Mouse (Mus musculus): ENCODE data around the gene Gpha2.

Gene Gpha2

GRCm38 (mm10) chr19:6242281-6242680, 16.1 kb downstream of the Gpha2 start:
- peak in 1 of 2 experiments; percentile 34 for DNase-seq

GRCm38 (mm10) chr19:6243226-6243625, 17.0 kb downstream of the Gpha2 start:
- no peak for DNase-seq

- no peak for DNase-seq
Observed at GRCm38 (mm10) chr19:6245806-6246205, 19.6 kb downstream of the Gpha2 start.

GRCm38 (mm10) chr19:6247526-6248300, 21.5 kb downstream of the Gpha2 start:
- no peak for DNase-seq

GRCm38 (mm10) chr19:6253021-6253420, 26.8 kb downstream of the Gpha2 start:
- DNase-seq: no peak

- peak in 1 of 2 experiments; percentile 42 for DNase-seq
Observed at GRCm38 (mm10) chr19:6260428-6260827, 34.2 kb downstream of the Gpha2 start.

GRCm38 (mm10) chr19:6260946-6261345, 34.8 kb downstream of the Gpha2 start:
- no peak for DNase-seq

- no peak for DNase-seq
Observed at GRCm38 (mm10) chr19:6261379-6261778, 35.2 kb downstream of the Gpha2 start.

- DNase-seq: peak; percentile 86 to 88
Observed at GRCm38 (mm10) chr19:6262222-6262621, 36.0 kb downstream of the Gpha2 start.

GRCm38 (mm10) chr19:6262839-6263433, 36.8 kb downstream of the Gpha2 start:
- DNase-seq: no peak

GRCm38 (mm10) chr19:6264200-6264599, 38.0 kb downstream of the Gpha2 start:
- no peak for DNase-seq

GRCm38 (mm10) chr19:6264945-6265344, 38.8 kb downstream of the Gpha2 start:
- DNase-seq: no peak

- no peak for DNase-seq
Observed at GRCm38 (mm10) chr19:6265727-6266182, 39.6 kb downstream of the Gpha2 start.

GRCm38 (mm10) chr19:6267306-6268169, 41.4 kb downstream of the Gpha2 start:
- peak; percentile 93 to 95 for DNase-seq

GRCm38 (mm10) chr19:6268170-6268528, 42.0 kb downstream of the Gpha2 start:
- DNase-seq: peak; percentile 89 to 90

GRCm38 (mm10) chr19:6268670-6269132, 42.5 kb downstream of the Gpha2 start:
- no peak for DNase-seq

- DNase-seq: no peak
Observed at GRCm38 (mm10) chr19:6269798-6270475, 43.8 kb downstream of the Gpha2 start.

- DNase-seq: no peak
Observed at GRCm38 (mm10) chr19:6270661-6271060, 44.5 kb downstream of the Gpha2 start.

- no peak for DNase-seq
Observed at GRCm38 (mm10) chr19:6271206-6271605, 45.0 kb downstream of the Gpha2 start.

GRCm38 (mm10) chr19:6272053-6272452, 45.9 kb downstream of the Gpha2 start:
- DNase-seq: no peak

- no peak for DNase-seq
Observed at GRCm38 (mm10) chr19:6272738-6273137, 46.6 kb downstream of the Gpha2 start.

GRCm38 (mm10) chr19:6273592-6273991, 47.4 kb downstream of the Gpha2 start:
- no peak for DNase-seq

Measured in cerebellum, postnatal 36 days (tissue).